Mouse (Mus musculus): ENCODE data around the gene Tmem117.

The Tmem117 gene

DNA sequence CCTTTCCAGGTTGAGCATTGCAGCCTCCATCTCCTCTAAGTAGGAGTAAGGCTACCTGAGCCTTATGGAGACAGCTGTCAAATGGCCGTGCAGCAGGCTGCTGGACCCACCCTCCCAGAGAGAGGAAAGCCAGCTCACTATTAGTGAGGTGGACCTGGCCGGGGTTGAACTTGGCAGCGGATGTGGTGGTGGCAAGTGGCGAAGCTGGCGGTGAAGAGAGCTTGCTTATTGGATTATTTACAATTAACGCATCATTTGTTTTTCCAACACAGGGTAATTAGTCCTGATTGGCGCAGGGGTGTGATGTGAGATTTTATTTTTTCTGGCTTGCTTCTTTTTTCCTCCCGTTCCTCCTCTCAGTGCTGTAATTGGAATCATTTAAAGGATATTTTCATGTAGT, 19.4 kb downstream of the Tmem117 start:
- no peak for DNase-seq (ENCODE audit: low spot score in 2 of 2)

DNA sequence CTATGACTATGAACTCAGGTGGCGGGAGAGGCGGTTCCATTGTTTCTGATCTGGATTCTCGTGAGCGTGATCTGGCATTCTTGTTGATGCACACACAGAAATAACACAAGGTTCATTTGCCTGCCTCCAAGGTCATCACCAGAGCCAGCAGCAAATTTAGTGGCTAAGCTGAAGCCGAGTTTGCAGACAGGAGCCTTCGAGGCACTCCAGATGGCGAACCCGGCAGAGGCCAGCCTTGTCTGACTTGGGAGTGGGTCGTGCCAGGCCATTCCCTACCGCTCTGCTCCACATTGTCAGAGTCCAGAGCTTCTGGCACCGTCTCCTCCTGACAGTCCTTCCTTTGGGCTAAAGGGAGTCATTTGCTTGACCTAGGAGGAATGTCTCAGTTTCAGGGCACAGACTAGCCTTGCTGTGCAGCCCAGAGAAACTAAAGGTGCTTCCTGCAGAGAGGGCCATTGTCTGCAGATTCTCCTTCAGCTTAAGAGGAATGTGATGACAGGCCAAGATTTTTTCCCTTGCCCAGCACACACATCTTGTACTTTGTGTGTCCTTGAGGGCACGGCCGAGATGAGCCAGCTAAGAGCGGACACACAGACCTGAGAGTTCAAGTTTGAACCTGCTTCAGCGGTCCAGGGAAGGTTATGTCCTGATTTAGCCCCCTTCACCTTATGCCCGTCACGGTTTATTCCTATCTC, 20.2 kb downstream of the Tmem117 start:
- no peak for DNase-seq (ENCODE audit: low spot score in 2 of 2)

DNA sequence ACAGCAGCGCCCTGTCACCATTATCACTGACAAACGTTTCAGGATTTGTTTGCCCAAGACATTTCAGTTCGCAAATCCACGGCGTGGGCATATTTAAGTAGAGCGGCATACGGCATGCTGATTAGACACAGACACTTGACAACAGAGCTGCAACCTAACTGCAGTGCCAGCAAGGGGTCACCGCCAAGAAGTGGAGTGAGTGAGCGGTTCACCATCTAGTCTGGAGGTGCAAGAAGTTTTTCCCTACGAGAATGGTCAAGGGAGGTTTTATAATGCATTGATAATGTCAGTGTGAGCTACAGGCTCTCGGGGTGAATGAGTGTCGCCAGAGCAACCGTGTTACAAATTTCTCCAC, 20.7 kb downstream of the Tmem117 start:
- DNase-seq (ENCODE audit: low spot score in 2 of 2), result no peak

DNA sequence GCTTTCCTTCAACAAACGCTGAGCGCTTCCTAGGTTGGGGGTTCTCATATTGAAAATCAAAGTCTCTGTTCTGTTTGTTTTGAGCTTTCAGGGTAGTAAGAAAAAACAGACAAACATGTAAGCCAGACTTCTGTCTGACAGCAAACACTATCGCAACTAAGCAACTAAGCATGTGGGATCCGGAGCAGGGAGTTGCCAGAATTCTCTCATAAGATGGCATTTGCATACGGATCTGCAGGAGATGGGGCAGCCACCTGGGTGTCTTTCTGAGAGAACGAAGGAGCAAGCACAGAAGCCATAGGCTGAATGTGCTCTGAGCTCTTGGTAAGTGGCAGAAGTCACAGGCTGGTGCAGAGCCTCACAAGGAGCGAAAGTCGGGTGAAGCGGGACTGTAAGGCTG, 22.3 kb downstream of the Tmem117 start:
- DNase-seq (ENCODE audit: low spot score in 2 of 2), result no peak

DNA sequence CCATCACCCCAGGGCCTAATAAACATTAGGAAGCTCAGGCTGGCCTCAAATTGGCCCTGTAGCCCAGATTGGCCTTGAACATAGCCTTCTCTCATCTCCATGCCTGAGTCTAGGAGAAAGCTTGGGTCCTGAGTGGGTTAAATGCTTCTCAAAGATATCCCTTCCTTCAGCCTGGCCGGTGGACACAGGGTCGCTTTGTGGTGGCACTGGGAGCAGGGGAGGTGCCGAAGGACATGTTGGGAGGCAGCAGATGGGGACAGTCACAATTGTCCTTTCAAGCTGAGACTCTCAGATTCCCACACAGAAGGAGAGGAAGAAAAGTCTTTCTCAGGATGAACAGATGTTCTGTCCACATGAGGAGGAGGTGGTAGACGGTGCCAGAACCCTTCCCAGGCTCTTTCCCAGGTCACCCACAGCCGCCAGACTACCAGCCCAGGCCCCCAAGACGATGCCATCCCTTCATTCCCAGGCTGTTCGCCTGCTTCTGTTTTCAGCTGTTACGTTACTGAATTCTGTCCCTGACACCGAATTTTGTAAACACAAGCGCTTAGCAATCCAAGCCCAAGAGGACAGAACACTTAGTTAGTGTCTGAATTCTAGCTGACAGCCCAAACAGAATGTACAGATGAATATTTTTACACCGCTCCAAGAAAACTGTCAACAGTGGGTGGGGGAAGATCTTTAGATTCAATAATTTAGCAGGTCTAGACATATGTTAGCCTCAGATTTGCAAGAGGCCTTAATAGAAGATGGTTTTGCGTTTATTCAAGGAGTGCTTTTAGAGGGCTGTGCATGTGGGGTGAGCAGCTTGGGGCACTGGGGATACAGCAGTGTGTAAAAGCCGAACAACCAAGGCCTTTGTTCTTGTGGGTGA, 23.2 kb downstream of the Tmem117 start:
- peak; percentile 31 to 61 for DNase-seq (ENCODE audit: low spot score in 2 of 2)

DNA sequence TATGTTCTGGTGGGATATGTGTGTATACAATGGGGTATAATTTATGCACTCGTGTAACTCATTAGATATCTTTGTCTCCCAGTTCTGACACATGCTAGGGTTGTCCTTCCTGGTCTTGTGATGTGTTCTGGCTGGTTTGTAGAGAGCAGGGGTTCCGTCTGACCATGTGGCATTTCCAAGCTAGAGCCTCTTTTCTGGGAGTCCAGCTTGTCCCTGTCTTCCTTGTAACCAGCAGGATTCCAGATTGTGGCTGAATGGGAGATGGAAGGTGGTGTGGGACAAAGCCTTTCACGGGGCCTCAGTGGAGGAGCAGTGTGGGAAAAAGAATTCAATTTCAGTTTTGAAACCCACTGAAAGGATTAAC, 23.8 kb downstream of the Tmem117 start:
- no peak for DNase-seq (ENCODE audit: low spot score in 2 of 2)

DNA sequence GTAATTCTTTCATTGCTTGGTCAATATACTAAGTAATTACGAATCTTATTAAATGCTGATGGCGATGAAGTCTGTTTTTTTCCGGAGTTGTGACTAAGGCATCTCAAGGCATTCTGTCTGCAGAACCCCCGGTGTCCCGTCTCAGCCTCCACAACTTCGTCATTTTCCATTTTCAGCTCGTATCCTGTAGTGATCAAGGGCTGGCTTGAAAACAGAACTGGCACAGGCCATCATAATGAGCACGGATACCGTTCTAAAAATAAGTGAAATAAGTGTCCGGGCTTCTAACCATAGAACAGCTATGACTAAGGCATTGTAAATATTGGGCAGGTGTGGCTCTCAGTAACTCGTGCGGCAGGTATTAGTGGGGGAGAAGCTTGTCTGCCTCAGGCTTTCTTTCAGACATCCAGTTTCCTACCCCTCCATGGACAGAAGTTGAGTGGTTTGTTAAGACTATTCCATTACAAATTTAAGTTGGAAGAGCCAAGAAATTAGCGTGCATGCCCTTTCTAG, 26.8 kb downstream of the Tmem117 start:
- no peak for DNase-seq (ENCODE audit: low spot score in 2 of 2)

DNA sequence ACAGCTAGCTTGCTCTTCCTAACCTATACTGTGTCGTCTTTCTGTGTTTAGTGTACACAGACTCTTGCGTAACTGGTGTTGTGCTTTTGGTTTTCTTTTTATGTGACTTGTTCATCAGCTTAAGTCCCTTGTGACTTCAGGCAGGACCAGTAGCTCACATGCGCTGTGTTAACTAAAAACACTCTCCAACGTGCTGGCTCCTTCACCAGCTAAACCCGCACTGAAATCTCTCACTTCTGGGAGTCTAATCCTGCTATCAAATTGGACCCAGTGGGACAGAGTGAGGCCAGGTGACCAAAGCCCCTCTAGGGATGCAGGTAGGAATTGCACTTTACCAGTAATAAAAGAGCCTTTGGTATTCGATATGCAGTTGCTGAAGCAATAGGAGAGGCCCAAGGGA, 28.9 kb downstream of the Tmem117 start:
- DNase-seq (ENCODE audit: low spot score in 2 of 2), result no peak

DNA sequence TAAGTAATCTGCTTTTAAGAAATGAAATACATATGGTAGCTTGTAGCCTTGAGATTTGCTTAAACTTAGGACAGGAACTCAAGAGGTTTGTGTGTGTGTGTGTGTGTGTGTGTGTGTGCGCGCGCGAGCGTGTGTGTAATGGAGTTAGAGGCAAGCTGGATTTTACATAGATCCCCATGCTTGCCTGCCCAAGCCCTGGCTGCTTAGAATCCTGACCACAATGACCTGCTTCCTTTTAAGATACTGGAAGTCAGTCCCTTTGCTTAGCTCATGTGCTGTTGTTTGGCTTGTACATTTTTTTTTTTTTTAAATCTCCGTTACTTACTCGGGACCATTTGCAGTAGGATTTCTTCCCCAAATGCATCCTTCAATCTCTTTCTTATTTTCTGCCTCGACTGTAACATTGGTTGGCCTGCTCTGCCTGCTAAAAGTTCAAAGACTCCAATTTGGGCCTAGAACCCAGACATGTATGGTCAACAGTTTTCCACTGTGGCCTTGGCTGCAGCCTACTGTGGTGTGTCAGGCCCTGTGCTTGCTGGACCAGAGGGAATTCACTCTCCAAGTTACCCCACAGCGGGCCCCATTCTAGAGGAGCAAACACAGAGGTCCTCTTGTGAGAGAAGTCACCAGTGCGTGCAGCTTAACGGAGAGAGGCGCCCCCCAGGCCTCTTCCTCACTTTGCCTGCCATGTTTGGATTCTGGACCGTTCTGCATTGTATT, 29.5 kb downstream of the Tmem117 start:
- DNase-seq (ENCODE audit: low spot score in 2 of 2), result no peak

DNA sequence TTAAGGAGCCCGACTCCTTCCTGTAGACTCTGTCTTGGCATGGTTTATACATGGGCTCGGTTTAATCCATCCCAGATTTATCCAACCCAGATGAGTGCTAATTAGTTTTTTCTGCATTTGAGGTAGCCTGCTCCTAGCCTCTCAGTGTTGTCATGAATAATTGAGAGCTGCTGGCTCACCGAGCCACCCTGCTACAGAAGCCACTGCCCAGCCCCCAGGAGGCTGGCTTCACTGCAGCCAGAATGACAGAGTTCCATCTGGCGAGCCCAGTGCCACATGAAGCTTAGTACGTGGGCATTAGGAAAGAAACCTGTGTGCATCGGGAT, 30.0 kb downstream of the Tmem117 start:
- no peak for DNase-seq (ENCODE audit: low spot score in 2 of 2)

DNA sequence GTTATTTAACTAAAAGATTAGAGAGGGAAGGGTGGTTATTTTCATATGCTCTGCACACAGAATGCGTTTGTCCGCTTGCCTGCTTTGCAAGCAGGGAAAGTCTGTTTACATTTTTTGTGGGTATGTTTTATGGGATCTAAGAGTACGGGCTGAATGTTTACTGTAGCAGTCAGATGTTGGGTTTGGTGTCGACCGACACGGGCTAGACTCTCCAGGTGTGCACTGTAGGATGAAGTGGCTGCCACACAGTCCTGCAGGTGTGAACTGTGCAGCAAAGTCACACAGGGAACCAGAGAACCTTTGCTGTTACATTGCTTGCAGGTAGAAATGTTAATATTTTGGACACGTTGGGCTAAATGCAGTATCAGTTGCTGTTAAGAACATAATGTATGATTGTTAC, 31.9 kb downstream of the Tmem117 start:
- DNase-seq (ENCODE audit: low spot score in 2 of 2), result no peak

DNA sequence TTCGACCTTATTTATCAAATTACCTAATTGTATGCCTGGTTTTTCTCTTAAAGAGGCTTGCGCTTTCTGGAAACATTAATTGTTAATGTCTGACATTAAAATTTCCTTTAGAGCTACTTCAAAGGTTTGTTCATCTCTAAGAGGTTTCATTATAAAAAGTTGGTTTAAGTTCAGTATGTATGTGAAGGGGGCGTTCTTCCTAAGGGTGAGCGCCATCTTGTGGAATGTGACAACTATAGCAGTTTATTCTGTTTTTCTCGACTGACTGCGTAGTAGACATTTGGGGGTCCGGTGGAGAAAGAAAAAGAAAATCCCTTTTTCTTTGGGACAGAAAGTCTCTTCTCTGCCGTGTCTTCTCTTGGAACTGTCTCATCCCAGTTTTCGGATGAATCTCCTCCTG, 32.4 kb downstream of the Tmem117 start:
- no peak for DNase-seq (ENCODE audit: low spot score in 2 of 2)

DNA sequence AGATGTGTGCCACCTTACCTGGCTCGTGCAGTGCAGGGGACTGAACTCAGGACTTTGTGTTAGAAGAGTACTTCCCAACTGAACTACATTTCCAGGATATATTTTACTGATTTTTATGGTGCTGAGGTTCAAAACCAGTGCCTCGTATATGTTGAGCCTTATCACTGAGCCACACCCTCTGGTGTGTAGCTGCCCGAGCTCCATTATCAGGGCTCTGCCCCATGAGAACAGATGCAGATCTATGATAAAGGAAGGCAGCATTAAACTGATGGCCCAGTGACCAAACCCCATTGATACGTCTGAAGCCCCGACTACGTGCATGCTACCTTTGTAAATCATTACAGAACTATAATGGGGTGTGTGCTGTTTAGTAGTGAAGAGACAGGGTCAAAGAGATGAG, 35.6 kb downstream of the Tmem117 start:
- no peak for DNase-seq (ENCODE audit: low spot score in 2 of 2)

DNA sequence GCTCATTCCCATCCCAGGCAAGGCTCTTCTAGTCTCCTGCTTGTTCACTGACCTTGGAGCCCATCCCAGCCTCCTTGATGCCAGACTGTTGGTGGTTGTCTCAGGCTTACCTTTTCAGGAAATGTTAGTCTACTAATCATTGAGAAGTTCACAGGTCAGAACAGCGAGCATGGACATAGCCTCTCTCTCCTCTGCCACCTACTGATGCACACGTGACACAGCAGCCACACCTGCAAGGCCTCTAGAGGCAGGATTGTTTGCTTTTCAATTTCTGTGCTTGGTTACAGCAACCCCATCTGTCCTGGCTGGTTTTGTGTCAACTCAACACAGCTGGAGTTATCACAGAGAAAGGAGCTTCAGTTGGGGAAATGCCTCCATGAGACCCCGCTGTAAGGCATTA, 52.1 kb downstream of the Tmem117 start:
- no peak for DNase-seq (ENCODE audit: low spot score in 2 of 2)

DNA sequence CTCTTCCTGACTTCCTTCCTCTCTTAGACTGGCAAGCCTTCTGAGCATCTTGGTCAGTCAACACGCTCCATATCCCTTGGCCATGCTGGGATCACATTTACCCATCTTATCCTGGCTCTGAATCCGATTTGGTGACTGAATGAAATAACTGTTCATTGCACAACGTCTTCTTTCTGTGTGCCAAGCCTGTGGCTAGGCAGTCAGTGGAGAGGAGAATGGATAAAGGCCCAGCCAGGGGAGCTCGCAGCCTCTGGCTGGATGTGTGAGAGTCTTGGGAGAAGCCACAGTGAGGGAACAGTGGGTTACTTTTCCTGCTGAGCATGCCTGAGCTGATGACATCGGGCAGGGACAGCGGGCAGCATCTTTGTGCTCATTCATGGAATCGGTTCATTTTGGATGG, 55.2 kb downstream of the Tmem117 start:
- no peak for DNase-seq (ENCODE audit: low spot score in 2 of 2)

DNA sequence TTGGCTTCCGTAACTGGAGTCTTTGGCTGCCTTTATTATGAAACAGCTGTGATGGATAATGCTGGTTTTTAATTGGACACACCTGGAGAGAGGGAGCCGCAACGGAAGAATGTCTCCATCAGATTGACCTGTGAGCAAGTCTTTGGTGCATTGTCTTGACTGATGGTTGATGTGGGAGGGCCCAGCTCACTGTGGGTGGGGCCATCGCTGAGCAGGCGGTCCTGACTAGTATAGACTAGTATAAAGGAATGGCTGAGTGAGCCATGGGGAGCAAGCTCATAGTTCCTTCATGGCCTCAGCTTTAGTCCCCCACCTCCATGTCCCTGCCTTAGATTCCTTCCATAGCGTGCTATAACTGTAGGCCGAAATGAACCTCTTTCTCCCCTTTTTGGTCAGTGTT, 58.1 kb downstream of the Tmem117 start:
- no peak for DNase-seq (ENCODE audit: low spot score in 2 of 2)

DNA sequence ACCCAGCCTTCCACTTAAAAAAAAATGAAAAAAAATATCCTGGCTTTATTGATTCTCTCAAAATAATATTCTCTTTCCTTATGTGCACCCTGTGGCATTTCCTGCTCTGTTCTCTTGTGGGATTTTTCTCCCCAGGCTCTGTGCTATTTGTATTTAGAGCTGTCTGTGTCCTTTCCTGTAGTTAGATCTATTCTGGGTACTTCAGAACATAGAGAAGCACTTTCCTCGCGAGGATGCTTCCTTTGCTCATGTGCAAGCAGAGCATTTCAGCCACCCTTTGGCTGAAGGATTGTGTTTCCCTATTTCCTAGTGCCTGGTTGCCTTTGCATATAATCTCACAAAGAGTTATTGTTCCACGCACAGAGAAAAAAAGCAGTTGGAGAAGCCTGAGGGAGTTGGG, 58.6 kb downstream of the Tmem117 start:
- DNase-seq (ENCODE audit: low spot score in 2 of 2), result no peak

DNA sequence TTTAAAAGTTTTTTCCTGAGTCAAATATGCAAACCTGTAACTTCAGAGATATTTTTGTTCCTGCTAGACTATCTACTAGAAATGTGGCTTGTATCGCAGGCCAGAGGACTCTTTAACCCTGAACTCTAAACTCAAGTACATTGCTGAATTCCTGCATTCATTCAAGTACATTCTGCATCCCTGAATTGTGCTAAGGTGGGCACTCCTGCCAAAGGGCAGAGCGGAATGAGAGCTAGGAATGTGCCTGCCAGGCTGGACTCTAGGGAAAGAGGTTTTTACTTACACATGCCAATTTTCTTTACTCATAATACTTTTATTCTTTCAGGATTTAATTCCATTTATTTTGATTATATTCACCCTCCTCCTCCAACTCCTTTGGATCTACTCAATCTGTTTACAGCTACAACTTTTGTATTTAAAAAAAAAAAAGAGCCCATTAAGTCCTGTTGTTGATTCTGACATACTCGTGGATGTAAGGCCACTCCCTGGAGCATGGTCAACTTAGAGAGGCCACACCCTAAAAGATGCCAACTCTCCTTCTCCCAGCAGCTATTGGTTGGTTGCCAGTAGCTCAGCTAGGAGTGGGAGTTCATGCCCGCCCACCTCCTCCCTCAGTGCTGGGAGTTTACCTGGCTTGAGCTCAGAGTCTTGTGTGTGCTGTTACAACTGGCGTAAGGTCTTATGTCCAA, 60.3 kb downstream of the Tmem117 start:
- DNase-seq (ENCODE audit: low spot score in 2 of 2), result no peak

DNA sequence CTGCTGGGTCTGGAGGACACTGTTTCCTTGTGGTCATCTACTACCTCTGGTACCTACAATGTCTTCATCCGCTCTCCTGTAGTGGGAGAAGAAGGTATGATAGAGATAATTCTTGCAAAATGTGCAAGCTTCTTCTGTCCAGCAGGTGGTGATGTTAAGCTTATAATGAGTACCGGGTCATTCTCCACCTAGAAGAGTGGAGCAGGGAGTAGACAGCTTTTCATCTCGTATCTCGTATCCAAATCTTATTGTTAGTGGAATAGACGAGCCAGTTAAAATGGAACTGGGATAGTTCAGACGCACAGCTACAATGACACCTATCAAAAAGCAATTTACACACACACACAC, 60.8 kb downstream of the Tmem117 start:
- no peak for DNase-seq (ENCODE audit: low spot score in 2 of 2)

DNA sequence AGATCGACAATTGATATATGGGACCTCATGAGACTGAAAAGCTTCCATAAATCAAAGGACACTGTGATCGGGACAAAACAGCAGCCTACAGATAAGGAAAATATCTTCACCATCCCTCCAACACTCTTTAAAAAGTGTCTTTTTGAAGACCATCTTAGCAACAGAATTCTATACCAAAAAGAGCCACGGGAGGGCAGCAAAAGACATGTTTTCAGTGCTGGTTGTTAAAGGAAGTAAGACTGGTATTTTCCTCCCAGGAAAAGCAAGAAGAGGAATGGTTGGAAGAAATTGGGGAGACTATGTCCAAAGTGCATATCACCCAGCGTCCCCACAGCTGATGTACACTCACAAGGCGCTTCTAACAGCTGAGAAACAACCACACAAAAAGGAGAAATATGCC, 93.7 kb downstream of the Tmem117 start:
- DNase-seq (ENCODE audit: low spot score in 2 of 2), result peak; percentile 27 to 89

DNA sequence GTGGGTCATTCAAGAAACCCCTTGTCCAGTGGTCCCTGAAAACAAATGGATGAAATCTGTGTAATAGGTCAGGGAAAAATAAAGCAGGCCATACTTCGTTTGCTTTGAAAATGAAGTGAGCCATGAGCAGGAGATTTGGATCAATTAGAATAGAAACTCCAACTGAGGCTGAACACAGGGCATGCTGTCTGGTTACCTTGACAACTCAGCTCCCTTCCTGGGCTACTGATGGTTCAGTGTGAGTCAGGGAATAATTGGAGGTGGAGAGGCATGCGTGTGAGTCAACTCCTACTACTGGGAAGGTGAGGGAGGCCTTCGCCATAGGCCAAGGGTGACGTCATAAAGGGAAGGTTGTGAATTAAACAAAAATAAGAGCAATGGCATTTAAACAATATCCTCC, 103.1 kb downstream of the Tmem117 start:
- peak; percentile 26 to 40 for DNase-seq (ENCODE audit: low spot score in 2 of 2)

DNA sequence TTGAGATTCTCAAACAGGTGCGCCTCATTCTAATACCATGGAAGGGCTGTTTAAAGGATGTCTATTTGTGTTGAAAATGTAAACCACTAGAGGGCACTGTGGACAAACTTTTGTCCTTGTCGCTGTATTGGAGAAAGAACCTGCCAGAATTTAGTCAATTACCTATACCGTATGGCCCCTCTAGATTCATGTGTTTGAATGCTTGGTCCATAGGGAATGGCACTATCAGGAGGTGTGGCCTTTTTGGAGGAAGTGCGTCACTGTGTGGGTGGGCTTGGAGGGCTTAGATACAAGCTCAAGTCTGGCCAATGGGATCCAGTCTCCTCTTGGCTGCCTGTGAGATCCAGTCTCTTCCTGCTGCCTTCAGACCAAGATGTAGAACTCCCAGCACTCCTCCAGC, 140.2 kb downstream of the Tmem117 start:
- DNase-seq (ENCODE audit: low spot score in 2 of 2), result peak in 1 of 2 experiments; percentile 48

Data from left cerebral cortex, adult 9 months (tissue).